Mouse (Mus musculus) layer of hippocampus, adult 2 months (tissue): Measurements from ENCODE around the gene Mettl7a3. TPM values are rescaled to one million over a fixed set of nuclear protein-coding genes. Genes with fewer than 3 reads are reported as not detected.

Experiments used
- DNase-seq, 2 experiments: peaks; one replicate each; pipeline ENCODE4 v3.0.0; 2022; ENCODE audit warnings: low spot score in 2 of 2
- H3K27ac ChIP-seq: fragments of 200-600 bp; 2 replicates; pipeline ENCODE4 v1.8.1; 2022
- H3K4me3 ChIP-seq: fragments of 200-600 bp; 2 replicates; pipeline ENCODE4 v1.8.1; 2022; ENCODE audit warnings: mild to moderate bottlenecking
- CTCF ChIP-seq: fragments of 200-600 bp; conservative IDR thresholded peaks from 2 replicates; pipeline ENCODE4 v1.8.1; 2022; ENCODE audit warnings: antibody characterized with exemption, mild to moderate bottlenecking, moderate library complexity
- total RNA-seq, 2 experiments: library from RNA; stranded (reverse); gene quantifications; 2 replicates each; pipeline ENCODE4 v1.2.3; 2021

The Mettl7a3 gene
- total RNA-seq, 2 experiments from 2014 or later: 0.33 to 0.37 TPM

DNA sequence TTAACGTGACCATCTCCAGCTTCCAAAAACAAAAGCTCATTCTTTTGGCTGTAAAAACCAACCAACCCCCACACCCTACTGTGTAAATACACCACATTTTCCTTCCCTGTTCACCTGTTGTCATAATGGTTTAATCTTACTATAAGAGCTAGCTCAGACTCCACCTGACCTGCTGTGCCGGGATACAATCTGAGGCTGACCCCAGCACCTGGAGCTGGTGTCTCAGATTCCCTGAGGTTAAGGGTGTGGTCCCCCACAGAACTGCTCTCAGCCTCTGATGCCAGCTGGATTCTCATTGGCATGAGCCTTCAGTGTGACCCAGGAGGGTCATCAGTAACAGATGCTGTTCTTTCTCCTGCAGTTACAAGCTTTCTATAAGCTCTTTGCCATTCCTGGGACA, 45.4 kb downstream of the Mettl7a3 start:
- no peak for TF ChIP-seq CTCF
- H3K27ac ChIP-seq: no peak overlapping the region
- no peak overlapping the region for H3K4me3 ChIP-seq
- no peak for DNase-seq

DNA sequence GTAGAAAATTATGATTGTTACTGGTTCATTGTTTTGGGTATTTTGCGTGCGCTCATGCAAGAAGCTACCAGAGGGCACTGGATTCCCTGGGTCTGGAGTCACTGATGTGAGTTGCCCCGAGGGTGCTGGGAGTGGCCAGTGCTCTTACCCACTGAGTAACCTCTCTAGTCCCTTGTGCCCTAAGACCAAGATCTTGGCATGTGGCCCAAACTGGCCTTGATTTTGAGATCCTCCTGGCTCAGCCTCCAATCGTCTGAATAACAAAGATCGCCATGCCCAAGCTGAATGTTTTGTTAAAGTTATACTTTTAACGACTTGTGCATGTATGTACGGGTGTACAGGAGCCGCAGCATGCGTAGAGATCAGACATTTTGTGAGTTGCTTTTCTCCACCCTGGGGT, 51.0 kb downstream of the Mettl7a3 start:
- no peak for TF ChIP-seq CTCF
- no peak for DNase-seq
- H3K4me3 ChIP-seq: no peak overlapping the region
- H3K27ac ChIP-seq: no peak overlapping the region

DNA sequence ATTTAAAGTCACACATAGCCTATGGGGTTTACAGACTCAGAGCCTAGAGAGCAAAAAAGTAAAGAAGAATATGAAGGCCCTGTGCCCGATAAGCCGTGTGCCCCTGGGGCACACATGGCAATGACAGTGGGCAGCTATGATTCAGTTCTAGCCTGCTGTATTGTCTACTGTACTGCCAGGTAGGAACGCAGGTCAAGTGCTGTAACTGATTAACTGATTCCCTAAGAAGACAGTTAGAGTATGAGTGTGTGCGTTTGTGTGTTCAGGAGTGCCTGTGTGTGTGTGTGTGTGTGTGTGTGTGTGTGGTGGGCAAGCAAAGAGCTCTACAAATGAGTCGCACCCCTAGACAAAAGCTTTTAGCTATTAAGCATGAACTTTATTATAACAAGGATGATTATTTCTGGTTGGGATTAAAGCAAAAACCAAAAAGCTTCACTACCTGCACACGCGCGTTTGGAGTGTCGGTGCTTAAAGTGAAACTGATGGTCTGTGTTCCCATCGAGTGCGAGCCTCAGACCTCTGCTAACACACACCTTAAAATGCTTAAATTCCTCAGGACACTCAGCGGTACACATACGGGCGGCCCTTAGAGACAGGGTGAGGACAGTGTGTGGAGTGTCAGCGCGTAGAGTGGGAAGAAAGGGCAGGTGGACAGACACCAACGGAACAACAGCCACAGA, 53.0 kb downstream of the Mettl7a3 start:
- H3K4me3 ChIP-seq: no peak overlapping the region
- no peak for DNase-seq
- no peak overlapping the region for H3K27ac ChIP-seq
- TF ChIP-seq CTCF: no peak

DNA sequence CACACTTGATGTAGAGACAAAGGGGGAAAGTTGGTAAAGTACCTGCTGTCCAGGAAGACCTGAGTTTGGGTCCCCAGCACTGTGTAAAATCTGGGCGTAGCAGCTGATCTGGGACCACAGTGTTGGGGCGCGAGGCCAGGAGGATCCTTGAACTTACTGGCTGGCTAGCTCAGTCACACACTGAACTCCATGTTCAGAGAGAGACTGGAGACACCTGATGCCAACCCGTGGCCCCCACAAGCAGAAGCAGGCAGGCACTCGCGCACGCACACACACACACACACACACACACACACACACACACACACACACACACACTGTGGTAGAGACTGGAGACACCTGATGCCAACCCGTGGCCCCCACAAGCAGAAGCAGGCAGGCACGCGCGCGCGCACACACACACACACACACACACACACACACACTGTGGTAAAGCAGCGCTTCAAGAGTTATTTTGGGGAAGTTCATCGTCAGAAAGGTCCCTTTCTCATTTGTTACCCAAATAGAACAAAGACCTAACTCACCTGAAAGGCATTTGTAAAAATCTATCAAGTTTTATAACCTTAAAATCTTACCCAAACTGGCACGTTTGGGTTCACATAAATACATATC, 53.6 kb downstream of the Mettl7a3 start:
- Histone ChIP-seq H3K27ac (no peak overlapping the region), H3K4me3 (no peak overlapping the region)
- no peak for DNase-seq
- no peak for TF ChIP-seq CTCF

DNA sequence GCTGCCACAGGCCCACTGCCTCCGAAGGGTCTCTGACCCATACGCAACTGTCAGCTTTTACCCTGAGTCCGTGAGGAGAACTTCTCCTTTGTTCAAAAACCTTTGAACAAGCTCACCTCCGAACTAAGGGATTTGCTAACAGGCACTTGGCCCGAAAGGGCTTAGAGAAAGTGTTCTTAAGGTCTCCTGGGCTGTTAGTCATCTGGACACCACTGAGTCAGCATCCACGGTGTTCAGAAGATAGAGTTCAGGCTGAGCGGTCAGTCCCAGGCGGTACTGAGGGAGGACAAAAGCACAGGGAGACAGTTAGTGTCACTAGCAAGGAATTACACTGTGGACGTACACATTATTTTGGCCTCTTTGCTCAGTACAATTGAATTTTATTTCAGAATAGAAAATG, 54.2 kb downstream of the Mettl7a3 start:
- Histone ChIP-seq H3K4me3 (no peak overlapping the region), H3K27ac (no peak overlapping the region)
- no peak for DNase-seq
- TF ChIP-seq CTCF: no peak

Other genes starting within 250 kb of the Mettl7a3 start
- gene Atf1, start 107.1 kb upstream of the Mettl7a3 start, total RNA-seq: 10 to 100 TPM; 22.5 to 24.2 TPM
- gene Tmprss12, start 54.1 kb upstream of the Mettl7a3 start, total RNA-seq: not detected
- 10 to 100 TPM; 31.5 to 36.8 TPM for gene Mettl7a1, start 30.8 kb upstream of the Mettl7a3 start, total RNA-seq
- not detected for gene Methig1, start 18.2 kb downstream of the Mettl7a3 start, total RNA-seq
- gene Mettl7a2, start 18.3 kb downstream of the Mettl7a3 start, total RNA-seq: under 1 TPM in 1 of 2 experiments, not detected in 1; 0.72 TPM
- not detected for gene Higd1c, start 29.6 kb downstream of the Mettl7a3 start, total RNA-seq
- not detected for gene Gm5475, start 87.2 kb downstream of the Mettl7a3 start, total RNA-seq
- gene Slc11a2, start 90.1 kb downstream of the Mettl7a3 start, total RNA-seq: 10 to 100 TPM; 62.0 to 67.5 TPM
- 10 to 100 TPM; 57.1 to 62.9 TPM for gene Letmd1, start 134.1 kb downstream of the Mettl7a3 start, total RNA-seq
- 10 to 100 TPM; 23.3 to 23.9 TPM for gene Csrnp2, start 160.6 kb downstream of the Mettl7a3 start, total RNA-seq
- gene Tfcp2, start 217.1 kb downstream of the Mettl7a3 start, total RNA-seq: 10 to 100 TPM; 29.3 to 31.0 TPM